Mouse (Mus musculus) liver, adult 2 months (tissue): ENCODE data around the gene Fto.

ENCODE experiments used
- CTCF ChIP-seq: fragments of 200-500 bp; IDR thresholded peaks from 2 replicates; pipeline ENCODE4 v1.5.1; 2011; ENCODE audit warnings: low read depth, low read length, control low read depth
- POLR2A ChIP-seq: fragments of 200-500 bp; IDR thresholded peaks from 2 replicates; pipeline ENCODE4 v1.6.1; 2011; ENCODE audit warnings: low read length, control low read depth; ENCODE audit not compliant: insufficient read depth; ENCODE audit errors: extremely low read depth

DNA sequence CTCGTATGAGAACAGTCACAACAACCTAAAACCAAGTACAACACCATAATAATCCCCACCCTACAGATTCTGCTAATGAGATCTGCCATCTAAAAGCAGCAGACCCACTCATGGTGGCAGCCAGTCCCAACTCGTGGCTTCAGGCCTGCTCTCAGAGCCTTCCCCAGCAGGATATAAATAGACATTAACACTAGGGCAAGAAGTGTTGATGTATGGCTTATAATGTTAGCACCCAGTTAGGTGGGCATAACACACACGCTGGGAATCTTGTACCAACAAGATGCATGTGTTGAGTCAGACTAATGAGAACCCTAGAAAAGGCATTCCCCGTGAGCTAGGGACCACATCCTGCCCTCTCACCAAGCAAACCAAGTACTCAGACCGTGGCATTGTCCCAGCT lies 240.1 kb downstream of the Fto start:
- no peak for TF ChIP-seq CTCF
- no peak for TF ChIP-seq POLR2A
